Mouse (Mus musculus): Measurements from ENCODE around the gene Ebf3. TPM values are rescaled to one million over a fixed set of nuclear protein-coding genes. Genes with fewer than 3 reads are reported as not detected.

Gene Ebf3
- polyA plus RNA-seq, 1 experiment, result not detected

GRCm38 (mm10) chr7:137266575-137266974, 47.7 kb downstream of the Ebf3 start:
- no peak for TF ChIP-seq GATA1 (IDR thresholded peaks at IDR 0.05; ENCODE audit: low read length)

GRCm38 (mm10) chr7:137262330-137262729, 51.9 kb downstream of the Ebf3 start:
- TF ChIP-seq GATA1 (IDR thresholded peaks at IDR 0.05; ENCODE audit: low read length), result no peak

- no peak for TF ChIP-seq GATA1 (IDR thresholded peaks at IDR 0.05; ENCODE audit: low read length)
These were observed 67.9 kb downstream of the Ebf3 start for GRCm38 (mm10) chr7:137246213-137246872.

DNA sequence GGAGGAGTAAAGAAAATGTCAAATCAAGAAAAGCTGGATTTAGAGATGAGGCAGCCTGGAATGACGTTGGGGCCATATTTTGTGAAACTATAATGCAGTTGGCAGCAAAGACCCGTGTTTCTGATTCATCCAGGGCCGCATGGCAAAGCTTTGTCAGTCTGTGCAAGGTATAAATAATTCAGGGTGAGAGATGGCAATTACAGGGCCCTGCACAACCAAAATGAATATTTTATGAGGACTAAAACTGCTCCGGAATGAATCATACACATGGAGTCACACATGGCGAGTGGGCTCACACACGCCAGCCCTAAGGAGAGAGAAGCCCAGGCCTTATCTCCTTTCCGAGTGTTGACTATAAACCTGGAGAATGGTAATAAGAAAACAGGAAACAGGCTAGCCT, 69.4 kb downstream of the Ebf3 start:
- TF ChIP-seq GATA1 (IDR thresholded peaks at IDR 0.05; ENCODE audit: low read length), result no peak

GRCm38 (mm10) chr7:137240481-137240880, 73.8 kb downstream of the Ebf3 start:
- TF ChIP-seq GATA1 (IDR thresholded peaks at IDR 0.05; ENCODE audit: low read length), result no peak

DNA sequence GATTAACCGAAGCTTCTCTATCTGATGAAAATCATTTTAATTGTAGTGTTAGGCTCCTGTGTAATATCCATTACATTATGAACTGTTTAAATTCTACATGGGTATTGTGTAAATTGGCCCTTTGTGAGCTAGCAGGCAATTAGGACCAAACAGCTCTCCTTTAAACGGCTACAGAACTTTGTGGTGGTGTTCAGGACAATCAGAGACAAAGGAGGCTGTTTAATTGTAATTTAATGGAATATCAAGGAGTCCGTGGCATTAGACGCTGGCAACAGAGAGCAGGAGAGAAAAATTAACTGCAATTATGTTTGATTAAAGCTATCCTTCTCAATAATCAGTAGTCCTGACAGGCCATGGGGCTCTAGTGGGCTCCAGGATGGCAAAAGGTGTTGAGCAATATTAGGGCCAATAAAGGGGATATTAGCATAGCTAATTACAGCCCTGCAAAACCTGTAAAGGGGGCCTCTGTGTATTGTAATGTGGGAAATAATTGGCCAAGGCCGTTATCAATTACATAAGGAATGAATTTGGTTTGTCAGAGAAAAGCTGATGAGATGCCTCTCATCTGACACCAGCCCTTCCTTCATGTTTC, 74.6 kb downstream of the Ebf3 start:
- TF ChIP-seq GATA1 (IDR thresholded peaks at IDR 0.05; ENCODE audit: low read length), result no peak

DNA sequence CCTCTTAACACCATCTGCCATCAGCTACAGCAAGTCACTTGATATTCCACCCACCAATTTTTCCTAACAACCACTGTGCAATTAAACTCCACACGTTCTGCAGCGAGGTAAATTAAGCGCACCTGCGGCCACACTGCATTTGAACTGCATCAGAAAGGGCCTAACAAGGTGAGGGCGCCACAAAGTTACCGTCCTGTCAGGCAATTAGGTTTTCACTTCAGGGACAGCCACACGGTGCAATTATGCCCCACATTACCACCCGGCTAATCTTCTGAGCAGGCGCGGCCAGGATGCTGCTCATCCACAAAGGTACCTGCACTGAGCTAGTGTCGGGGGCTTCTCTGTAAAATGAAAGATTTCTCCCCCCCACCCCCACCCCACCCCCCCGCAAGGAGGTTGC, 76.8 kb downstream of the Ebf3 start:
- TF ChIP-seq GATA1 (IDR thresholded peaks at IDR 0.05; ENCODE audit: low read length), result no peak

- TF ChIP-seq GATA1 (IDR thresholded peaks at IDR 0.05; ENCODE audit: low read length), result no peak
These were observed 90.4 kb downstream of the Ebf3 start for GRCm38 (mm10) chr7:137223823-137224222.

DNA sequence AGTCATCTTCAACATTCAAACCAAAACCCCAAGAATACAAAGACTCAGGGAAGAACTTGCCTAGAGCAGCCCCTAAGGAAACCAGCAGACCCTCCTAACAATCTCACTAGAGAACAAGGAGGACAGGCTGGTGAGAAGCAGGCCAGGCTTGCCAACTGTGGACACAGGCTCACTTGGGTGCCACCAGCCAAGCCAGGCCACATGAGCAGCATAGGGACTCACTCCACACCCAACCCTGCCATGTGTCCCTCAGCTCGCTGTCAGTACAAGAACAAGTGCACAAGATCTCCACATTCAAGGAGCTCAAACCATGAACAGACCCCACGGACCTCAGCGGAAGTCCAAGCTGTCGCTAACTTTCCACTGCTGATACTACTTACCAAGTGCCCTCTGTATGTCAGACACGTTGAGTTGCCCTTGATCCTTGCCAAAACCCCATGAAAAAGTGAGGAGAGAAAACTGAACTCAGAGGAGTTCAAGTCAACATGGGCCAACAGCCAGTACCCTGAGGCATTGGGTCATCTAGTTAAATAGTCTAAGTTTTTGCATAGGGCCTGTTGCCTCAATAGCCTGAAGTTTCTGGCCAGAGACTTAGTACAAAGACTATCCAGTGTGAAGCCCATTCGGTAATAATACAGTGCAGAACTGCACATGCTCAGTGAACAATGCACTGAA, 91.3 kb downstream of the Ebf3 start:
- TF ChIP-seq GATA1 (IDR thresholded peaks at IDR 0.05; ENCODE audit: low read length), result no peak

GRCm38 (mm10) chr7:137221599-137221998, 92.6 kb downstream of the Ebf3 start:
- no peak for TF ChIP-seq GATA1 (IDR thresholded peaks at IDR 0.05; ENCODE audit: low read length)

GRCm38 (mm10) chr7:137220436-137220835, 93.8 kb downstream of the Ebf3 start:
- TF ChIP-seq GATA1 (IDR thresholded peaks at IDR 0.05; ENCODE audit: low read length), result no peak

DNA sequence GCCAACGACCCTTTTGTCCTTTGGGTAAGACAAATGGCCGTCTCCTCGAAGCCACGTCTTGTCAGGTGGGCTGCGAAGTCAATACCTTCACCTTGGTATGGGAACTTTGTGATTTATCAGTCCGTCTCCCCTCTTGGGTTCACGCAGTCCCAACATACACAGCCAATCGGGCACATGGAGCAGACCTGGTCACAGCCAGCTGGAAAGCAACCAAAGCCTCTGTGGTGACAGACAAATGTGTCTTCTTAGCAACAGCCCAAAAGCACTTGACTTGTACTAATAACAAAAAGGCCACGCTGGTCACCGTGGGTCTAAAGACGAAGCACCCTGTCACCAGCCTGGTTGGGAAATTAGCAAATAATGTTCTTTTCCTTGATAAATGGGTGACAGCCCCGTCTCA, 95.5 kb downstream of the Ebf3 start:
- no peak for TF ChIP-seq GATA1 (IDR thresholded peaks at IDR 0.05; ENCODE audit: low read length)

GRCm38 (mm10) chr7:137213444-137213843, 100.8 kb downstream of the Ebf3 start:
- no peak for TF ChIP-seq GATA1 (IDR thresholded peaks at IDR 0.05; ENCODE audit: low read length)

DNA sequence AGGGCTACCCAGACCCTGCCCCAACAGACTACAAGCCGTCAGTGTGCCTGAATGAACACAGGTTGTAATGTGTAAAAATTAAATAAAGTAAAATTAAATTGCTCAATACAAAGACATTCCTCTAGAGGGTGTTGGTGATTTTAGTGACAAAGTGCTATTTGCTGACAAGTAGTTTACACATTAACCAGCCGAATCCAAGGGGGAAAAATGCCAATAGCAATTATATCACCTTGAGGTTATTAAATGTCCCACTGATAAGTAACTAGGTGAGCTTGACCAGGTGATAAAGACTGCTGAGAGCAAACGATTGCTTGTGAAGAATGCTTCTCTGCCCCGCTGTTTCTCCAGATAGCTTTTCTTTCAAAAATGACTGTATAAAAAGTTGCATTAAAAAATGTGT, 102.9 kb downstream of the Ebf3 start:
- TF ChIP-seq GATA1 (IDR thresholded peaks at IDR 0.05; ENCODE audit: low read length), result no peak

DNA sequence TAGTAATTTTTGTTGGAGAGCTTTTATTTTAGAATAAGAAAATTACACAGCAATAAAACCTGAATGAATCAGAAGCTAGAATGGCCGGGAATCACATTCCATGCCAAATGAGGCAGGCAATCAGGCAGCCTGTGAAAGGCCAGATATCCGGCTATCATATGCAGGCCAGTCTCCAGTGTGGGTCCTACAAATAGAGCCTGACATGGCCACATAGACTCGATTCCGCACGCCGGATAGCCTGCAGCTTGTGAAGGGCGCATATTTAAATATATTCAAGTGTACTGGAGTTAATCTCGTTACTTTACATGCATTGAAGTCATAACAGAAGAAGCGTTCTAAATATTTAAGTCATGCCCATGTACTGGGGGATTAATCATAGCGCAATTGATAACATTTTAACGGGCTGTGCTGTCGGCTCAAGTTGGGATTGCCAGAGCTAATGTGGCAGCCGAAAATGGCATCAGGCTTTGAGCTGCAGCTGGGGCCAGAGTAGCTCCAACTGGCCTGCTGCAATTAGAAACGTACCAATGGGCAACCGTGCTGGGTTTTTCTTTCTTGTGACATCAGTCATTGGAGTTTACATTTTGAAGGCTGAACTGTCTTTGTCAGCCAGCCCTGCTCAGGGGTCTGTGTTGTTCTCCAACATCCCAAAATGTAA, 104.4 kb downstream of the Ebf3 start:
- TF ChIP-seq GATA1 (IDR thresholded peaks at IDR 0.05; ENCODE audit: low read length), result no peak

GRCm38 (mm10) chr7:137208556-137208955, 105.7 kb downstream of the Ebf3 start:
- TF ChIP-seq GATA1 (IDR thresholded peaks at IDR 0.05; ENCODE audit: low read length), result no peak
